Mouse (Mus musculus) thymus, postnatal 36 days (tissue): Measurements from ENCODE around the gene Gm9918.

Experiments
- DNase-seq, 2 experiments: peaks; one replicate each; pipeline ENCODE4 v3.0.0; 2022; ENCODE audit warnings: mixed read lengths in 2 of 2

Gene Gm9918

DNA sequence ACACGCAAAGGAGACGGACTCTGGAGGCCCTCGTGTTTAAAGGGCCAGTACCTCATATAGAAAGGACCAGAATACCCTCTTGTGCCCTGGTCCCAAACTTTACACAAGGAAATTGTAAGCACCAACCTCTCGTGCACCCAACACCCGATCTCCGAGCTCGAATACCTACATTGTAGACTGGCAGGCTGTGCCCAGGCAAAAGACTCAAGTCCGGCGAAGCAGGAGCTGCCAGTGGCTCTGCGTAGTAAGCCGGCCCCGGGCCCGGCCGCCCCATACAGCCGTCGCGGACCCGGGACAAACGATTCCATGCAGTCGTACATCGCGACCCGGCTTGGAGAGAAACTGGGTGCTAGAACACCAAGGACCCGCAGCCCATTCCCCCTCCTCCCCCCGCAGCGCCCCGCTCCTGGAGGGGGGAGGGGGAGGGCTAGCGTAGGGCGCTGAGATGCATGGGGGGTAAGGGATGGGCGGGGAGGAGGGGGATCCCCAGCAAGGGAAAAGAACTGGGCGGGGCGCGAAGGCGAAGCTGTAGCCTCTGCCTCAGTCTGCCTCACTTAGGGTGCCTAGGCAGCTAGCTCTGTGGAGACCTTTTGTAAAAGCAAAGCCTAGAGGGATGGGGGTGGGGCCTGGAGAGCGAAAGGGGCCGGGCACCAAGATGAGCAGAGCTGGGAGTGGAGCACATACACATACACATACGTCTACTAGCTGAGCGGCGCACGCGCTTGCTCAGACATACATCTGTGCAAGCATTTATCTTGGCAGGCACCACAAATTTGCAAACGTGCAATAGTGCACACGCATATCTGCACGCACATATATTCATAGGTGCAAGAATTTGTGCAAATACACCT is 24.2 kb upstream of the Gm9918 start:
- peak; percentile 65 to 73 for DNase-seq

GRCm38 (mm10) chr15:102246866-102247251 is 23.5 kb upstream of the Gm9918 start:
- peak; percentile 69 to 73 for DNase-seq

DNA sequence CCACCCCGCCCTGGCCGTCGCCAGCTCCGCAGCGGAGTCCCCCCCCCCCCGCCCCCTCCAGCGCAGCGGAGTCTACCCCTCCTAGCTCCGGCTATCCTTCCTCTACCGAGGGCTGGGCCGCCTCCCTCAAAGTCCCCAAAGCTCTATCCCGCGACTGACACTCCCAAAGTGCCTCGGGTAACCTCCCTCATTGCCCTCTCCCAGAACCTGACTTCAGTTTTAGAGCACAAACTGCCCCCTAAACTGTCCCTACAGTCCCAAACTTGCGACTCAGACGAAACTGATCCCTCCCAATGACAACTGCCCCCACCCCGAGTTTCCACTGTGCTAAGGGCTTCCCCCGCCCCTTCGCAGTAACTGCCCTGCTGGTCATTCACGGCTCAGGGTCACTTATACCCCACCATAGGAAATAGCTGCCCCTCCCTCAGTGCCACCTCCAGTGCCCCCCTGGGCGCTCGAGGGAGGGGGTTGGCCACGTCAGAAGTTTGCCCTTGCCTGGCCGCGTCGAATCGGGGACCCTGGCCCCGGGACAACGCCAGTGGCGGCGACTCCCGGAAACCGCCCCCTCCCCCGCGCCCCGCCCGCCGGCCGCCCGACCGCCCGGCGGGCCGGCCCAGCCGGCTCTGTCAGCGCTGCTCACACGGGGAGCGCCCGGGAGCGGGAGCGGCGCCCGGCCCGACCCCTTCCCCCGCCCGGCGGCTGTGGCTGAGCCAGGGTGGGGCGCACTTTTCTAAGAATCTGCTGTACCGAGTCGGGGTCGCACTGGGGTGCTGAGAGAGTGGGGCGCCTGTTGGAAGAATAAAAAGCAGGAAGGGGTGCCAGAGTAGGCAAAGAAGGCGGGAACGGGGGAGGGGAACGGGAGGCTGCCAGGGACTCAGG is 22.9 kb upstream of the Gm9918 start:
- peak; percentile 48 to 58 for DNase-seq

DNA sequence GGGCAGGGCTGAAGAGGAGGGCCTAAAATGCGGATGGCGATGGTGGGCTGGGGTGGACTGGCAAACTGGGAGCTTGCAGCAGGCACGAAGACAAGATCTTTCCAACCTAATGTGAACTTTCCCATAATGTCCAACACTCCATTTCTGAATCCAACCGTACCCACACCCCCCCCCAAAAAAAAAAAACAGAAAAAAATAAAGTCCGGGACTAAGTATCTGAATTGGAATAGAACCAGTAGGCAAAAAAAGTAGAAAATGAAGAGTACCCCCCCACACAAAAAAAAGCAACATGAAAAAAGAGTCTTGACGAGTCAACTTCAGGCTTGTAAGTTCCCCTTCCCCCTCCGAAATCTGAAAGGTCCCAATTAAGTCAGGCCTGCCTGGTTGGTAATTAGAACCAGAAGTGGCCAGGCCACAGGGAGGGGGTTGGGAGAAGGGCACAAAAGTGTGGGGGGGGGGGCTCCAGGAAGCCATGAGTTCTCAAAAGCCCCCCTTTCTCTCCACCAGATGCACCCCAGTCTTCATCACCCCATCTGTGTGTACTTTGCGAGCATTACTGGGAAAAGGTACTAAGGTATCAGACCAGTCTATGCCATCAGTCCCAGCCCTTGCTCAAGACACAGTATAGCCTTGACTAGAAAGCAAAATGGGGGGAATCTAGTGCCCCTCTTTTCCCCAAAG is 22.1 kb upstream of the Gm9918 start:
- no peak for DNase-seq

GRCm38 (mm10) chr15:102248812-102249191 is 21.6 kb upstream of the Gm9918 start:
- no peak for DNase-seq

DNA sequence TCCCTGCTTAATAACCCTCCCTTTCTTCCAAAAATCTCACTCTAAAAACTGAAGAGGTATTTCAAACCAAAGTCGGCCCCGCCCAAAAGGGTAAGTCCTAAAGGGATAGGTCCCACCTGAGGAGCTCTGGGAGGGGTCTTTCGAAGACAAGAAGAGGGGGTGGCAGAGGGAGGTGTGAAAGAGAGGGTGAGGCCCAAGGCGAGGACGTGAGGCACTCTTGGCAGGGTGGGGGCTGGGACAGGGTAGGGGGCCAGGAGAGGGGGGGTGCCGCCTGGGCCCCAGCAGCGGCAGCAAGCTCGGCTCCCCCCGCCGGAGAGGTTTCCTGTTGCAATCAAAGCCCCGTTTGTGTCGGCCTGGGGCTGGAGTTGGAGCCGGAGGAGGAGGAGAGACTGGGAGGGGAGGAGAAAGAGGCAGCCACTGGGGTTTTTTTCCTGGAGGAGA is 21.1 kb upstream of the Gm9918 start:
- DNase-seq, result no peak

DNA sequence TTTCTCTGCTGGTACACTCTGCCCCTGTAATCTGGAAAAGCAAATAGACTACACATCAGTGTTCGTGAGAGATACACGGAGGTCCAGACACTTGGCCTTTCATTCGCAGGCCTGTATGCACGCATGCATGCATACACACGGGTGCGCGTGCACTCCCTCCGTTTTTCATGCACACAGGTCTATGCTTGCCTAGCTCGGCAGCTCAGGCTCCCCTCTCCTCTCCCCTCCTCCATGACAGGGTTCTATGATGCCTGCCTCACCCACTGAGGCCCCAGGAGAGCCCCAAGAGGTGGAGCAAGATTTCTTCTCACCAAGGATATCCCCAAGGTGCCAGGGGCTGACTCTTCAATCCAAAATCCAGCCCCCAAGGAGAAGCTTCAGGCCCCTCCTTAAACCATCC is 20.4 kb upstream of the Gm9918 start:
- no peak for DNase-seq

GRCm38 (mm10) chr15:102250521-102250920 is 19.8 kb upstream of the Gm9918 start:
- no peak for DNase-seq

DNA sequence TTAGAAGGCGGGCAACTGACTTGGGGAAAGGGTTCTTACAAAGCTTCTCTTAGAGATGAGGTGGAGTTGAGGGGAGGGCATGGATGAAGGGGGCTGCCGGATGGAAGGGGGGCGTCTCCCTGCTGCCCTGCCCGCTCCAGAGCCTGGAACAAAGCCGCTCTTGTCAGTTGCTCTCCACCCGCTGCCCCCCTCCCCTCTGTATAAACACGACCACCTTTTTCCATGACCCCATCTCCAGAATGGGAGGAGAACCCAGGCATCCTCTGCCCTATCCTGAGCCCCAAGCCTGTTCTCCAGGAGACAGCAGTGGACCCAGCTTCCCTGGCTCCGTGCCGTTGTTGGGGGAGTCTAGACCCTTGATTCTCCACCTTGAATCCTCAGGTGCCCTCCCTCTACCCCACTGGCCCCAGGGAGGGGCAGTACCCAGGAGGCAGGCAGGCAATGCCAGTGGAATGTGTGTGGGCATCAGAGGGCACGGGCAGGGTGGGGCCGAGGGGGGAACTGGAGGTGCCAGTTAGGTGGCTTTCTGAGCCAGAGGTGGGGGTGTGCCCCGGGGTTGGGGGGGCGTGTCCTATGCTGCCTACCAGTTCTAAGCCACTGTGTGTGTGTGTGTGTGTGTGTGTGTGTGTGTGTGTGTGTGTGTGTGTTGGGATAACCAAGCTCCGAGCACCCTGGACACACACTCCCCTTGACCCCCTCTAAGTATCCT is 14.7 kb upstream of the Gm9918 start:
- DNase-seq, result peak in 1 of 2 experiments; percentile 9

- no peak for DNase-seq
Observed at GRCm38 (mm10) chr15:102256431-102257201, 13.7 kb upstream of the Gm9918 start.

- peak; percentile 18 to 39 for DNase-seq
Observed at GRCm38 (mm10) chr15:102257202-102258075, 12.9 kb upstream of the Gm9918 start, which contains the start of gene Rarg. Gene Rarg (minus strand): TSS chr15:102257517.

DNA sequence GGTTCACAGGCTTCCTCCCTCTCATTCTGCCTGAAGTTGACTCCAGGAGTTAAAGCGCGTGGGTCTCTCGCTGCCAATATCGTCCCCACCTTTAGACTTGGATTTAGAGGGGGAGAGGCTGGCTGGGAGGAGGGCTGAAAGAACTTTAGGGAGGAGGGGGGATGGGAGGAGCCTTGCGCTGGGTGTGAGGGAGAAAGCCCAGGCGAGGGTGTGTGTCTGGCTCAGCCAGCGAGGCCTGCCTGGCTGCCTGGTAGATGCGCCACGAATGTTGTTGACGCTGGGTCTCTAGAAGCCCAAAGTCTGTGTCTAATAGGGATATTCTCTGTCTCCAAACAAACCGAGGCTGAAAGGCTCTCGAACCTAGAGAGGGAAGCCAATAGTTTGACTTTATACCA is 12.3 kb upstream of the Gm9918 start:
- no peak for DNase-seq

- DNase-seq, result no peak
Observed at GRCm38 (mm10) chr15:102258581-102259253, 11.6 kb upstream of the Gm9918 start.

DNA sequence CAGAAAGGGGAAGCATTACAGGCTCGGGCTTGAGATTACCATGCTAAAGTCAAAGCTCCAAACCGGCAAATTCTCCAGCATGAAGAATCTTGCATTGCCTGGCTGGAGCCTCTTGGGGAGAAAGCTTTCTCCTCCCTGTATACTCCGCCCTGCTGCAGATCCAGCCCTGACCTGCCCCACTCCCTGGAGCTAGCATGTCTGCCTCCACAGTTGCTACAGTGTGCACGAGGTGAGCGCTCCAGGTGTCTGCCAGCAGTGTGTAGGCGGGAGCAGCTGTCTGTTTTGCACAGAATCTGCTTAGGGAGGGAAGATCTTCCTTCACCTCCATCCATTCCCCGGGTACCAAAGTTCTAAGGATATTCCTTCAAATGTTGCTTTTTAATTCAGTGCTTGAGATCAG is 7.8 kb upstream of the Gm9918 start:
- no peak for DNase-seq

- peak; percentile 24 to 54 for DNase-seq
Observed at GRCm38 (mm10) chr15:102263037-102263436, 7.3 kb upstream of the Gm9918 start.

- DNase-seq, result no peak
Observed at GRCm38 (mm10) chr15:102265548-102265947, 4.8 kb upstream of the Gm9918 start.

DNA sequence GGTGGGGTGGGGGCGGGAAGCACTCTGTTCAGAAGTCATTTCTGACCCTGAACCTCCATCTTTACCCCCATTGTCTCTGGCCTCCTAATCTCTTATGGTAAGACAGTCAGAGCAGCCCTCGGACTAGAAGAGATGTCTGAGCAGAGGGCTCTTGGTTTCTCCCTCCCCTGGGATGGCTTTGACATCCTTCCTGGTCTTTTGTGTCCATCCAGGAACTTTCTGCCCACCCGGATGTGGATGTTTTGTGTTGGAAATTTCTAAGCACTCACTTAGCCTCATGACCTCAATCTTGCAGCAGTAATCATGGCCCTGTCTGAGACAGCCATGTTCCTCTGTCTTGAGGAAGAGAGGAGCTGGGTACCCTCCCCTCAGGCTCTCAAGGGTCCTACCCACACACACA is 1.1 kb downstream of the Gm9918 start:
- DNase-seq, result no peak

- no peak for DNase-seq
Observed at GRCm38 (mm10) chr15:102273982-102274716, 3.8 kb downstream of the Gm9918 start.

DNA sequence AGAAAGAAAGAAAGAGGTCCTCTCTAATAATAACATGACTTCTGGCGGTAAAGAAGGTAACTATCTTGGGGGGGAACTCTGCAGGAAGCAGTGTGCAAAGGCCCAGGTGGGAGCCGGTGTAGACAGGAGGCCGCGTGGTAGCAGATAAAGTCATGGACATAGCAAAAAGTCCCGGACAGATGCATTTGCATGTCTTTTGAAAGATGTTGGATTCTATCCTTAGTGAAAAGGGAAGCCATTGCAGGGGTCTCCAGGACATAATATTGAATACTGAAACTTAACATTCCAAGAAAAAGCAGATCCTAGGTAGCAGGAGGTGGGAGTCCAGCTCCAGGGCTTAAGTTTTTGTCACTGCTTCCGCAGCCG is 8.3 kb downstream of the Gm9918 start:
- DNase-seq, result peak in 1 of 2 experiments; percentile 31
